Mouse (Mus musculus) E14TG2a.4 (cell line): Measurements from ENCODE around the gene Gli2.

Experiments used
- H3K27me3 ChIP-seq: 2 replicates; pipeline ENCODE4 v1.6.1; 2014; ENCODE audit warnings: low read length, control low read depth; ENCODE audit not compliant: insufficient read depth
- H3K36me3 ChIP-seq: 2 replicates; pipeline ENCODE4 v1.6.1; 2014; ENCODE audit warnings: low read length, control low read depth; ENCODE audit not compliant: insufficient read depth
- H3K4me1 ChIP-seq: replicated peaks from 2 replicates; pipeline ENCODE4 v1.6.1; 2014; ENCODE audit warnings: low read depth, low read length, control low read depth
- H3K4me3 ChIP-seq: replicated peaks from 2 replicates; pipeline ENCODE4 v1.5.1; 2014; ENCODE audit warnings: mild to moderate bottlenecking, low read length
- H3K9me3 ChIP-seq: 2 replicates; pipeline ENCODE4 v1.6.1; 2014; ENCODE audit warnings: low read length, control low read depth
- CTCF ChIP-seq: conservative IDR thresholded peaks from 2 replicates; pipeline ENCODE4 v1.5.1; 2014; ENCODE audit warnings: low read length
- NANOG ChIP-seq: IDR thresholded peaks from 2 replicates; pipeline ENCODE4 v1.6.1; 2014; ENCODE audit warnings: borderline replicate concordance, low read length, mixed read lengths
- POU5F1 ChIP-seq: IDR thresholded peaks from 2 replicates; pipeline ENCODE4 v1.6.1; 2014; ENCODE audit warnings: low read length, borderline replicate concordance

Gene Gli2

GRCm38 (mm10) chr1:118806727-118807126 is 246.7 kb downstream of the Gli2 start:
- Histone ChIP-seq H3K27me3 (no peaks in the 10 kb centered on the region; the same call in 1 of the 2 replicates), H3K4me1 (no peaks in the 10 kb centered on the region), H3K36me3 (no peaks in the 10 kb centered on the region), H3K9me3 (peaks cover 32% of the 10 kb centered on the region), H3K4me3 (no peak overlapping the region)
- no peak for TF ChIP-seq CTCF

DNA sequence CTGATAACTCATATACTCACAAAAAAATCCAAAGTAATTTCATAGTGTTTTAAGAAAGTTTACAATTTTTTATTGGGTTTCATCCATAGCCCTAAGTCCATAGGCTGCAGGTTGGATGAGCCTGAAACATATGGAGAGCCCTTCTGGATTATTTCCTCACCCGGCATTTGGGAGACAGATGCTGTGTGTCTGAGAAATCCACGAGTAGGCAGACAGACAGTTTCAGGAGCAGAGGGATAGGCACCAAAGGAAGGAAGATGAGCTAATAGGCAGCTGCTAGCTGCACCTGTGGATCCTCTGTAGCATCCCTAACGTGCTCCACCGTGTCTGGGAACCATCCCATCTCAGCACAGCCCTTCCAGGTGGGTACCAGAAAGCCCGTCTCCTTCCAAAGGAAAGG is 251.3 kb downstream of the Gli2 start:
- no peak overlapping the region for H3K4me3 ChIP-seq
- peaks cover 4% of the 10 kb centered on the region for H3K27me3 ChIP-seq
- H3K9me3 ChIP-seq: peaks cover 4% of the 10 kb centered on the region; the same call in 1 of the 2 replicates
- no peaks in the 10 kb centered on the region for H3K4me1 ChIP-seq
- TF ChIP-seq POU5F1 (no peak), CTCF (no peak), NANOG (no peak)
- H3K36me3 ChIP-seq: no peaks in the 10 kb centered on the region

- no peaks in the 10 kb centered on the region for H3K36me3 ChIP-seq
- H3K9me3 ChIP-seq: peaks cover 8% of the 10 kb centered on the region; the same call in 1 of the 2 replicates
- no peaks in the 10 kb centered on the region for H3K4me1 ChIP-seq
- H3K4me3 ChIP-seq: no peak overlapping the region
- TF ChIP-seq NANOG (no peak), POU5F1 (no peak), CTCF (no peak)
- H3K27me3 ChIP-seq: peaks cover 14% of the 10 kb centered on the region
Observed at GRCm38 (mm10) chr1:118799322-118800116, 253.9 kb downstream of the Gli2 start.

GRCm38 (mm10) chr1:118795415-118796167 is 257.8 kb downstream of the Gli2 start:
- H3K9me3 ChIP-seq: peaks cover 15% of the 10 kb centered on the region
- H3K4me3 ChIP-seq: no peak overlapping the region
- H3K27me3 ChIP-seq: peaks cover 16% of the 10 kb centered on the region
- H3K4me1 ChIP-seq: no peaks in the 10 kb centered on the region
- H3K36me3 ChIP-seq: no peaks in the 10 kb centered on the region
- TF ChIP-seq NANOG (no peak), CTCF (no peak), POU5F1 (no peak)

DNA sequence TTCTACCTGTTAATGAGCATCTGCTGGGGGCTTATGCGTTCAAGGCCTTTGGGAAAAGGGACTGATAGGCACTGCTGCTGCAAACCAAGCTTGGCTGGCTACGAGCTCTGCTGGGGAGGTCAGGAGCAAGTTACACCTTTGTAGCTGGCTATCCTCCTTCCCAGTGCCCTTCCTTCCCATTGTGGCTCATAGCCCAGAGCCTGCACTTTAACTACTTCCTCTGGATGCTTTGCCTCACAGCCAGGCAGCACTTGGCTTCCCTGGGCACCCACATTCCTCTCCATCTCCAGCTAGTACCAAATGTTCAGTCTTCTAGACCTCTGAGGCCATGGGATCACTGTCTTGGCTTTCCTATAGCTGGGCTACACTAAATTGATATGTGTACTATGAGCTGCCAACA is 263.5 kb downstream of the Gli2 start:
- no peaks in the 10 kb centered on the region for H3K4me1 ChIP-seq
- TF ChIP-seq CTCF: no peak
- no peak for TF ChIP-seq POU5F1
- no peak for TF ChIP-seq NANOG
- H3K4me3 ChIP-seq: no peak overlapping the region
- no peaks in the 10 kb centered on the region for H3K36me3 ChIP-seq
- H3K27me3 ChIP-seq: peaks cover 45% of the 10 kb centered on the region
- H3K9me3 ChIP-seq: peaks cover 7% of the 10 kb centered on the region

- H3K36me3 ChIP-seq: no peaks in the 10 kb centered on the region
- peaks cover 46% of the 10 kb centered on the region for H3K27me3 ChIP-seq
- H3K4me3 ChIP-seq: no peak overlapping the region
- TF ChIP-seq CTCF (no peak), NANOG (no peak), POU5F1 (no peak)
- H3K4me1 ChIP-seq: no peaks in the 10 kb centered on the region
- peaks cover 7% of the 10 kb centered on the region for H3K9me3 ChIP-seq
Observed at GRCm38 (mm10) chr1:118789468-118789867, 264.0 kb downstream of the Gli2 start.

DNA sequence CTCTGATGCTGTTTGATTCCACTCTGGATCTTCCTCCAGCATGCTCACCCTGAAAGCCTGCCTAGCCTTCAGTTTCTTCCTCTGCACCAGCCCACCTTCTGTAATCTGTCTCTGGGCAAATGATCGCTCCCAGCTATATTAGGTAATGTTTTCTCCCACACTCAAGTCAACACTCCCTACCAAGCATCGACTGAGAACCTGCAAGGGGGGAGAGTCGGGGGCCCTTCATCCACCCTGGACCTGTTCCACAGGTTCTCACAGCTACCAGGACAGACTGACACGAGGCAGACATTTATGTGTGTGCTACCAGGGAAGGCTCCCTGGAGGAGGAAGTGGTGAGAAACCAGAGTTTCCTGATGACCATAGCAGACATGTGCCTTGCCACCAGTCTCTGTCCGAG is 264.6 kb downstream of the Gli2 start:
- Histone ChIP-seq H3K4me1 (no peaks in the 10 kb centered on the region), H3K4me3 (no peak overlapping the region), H3K27me3 (peaks cover 49% of the 10 kb centered on the region), H3K9me3 (peaks cover 7% of the 10 kb centered on the region), H3K36me3 (no peaks in the 10 kb centered on the region)
- TF ChIP-seq POU5F1 (no peak), NANOG (no peak), CTCF (no peak)

DNA sequence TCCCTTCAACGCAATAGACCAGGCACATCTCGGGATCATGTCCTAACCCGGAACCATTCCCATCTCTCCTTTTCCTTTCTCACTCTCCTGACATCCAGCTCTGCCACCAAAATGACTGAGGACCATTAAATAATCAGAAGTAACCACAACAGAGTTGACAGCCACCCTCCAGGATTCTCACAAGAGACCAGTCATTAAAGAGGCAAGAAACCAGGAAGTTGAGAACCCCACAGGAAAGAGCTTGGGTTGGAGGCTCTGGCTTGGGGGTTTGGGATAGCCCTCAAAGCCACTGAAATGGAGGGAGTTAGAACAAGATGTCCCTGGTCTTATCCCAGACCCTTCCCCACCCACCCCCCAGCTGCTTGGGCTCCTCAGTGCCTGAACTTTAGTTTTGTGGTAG is 265.9 kb downstream of the Gli2 start:
- no peak for TF ChIP-seq NANOG
- no peak for TF ChIP-seq CTCF
- no peak for TF ChIP-seq POU5F1

More for the DNA sequence above, 265.9 kb downstream of the Gli2 start:
- Histone ChIP-seq H3K4me1 (no peaks in the 10 kb centered on the region), H3K9me3 (peaks cover 7% of the 10 kb centered on the region), H3K4me3 (no peak overlapping the region), H3K36me3 (no peaks in the 10 kb centered on the region), H3K27me3 (peaks cover 49% of the 10 kb centered on the region)
